In the genomic region with DNA sequence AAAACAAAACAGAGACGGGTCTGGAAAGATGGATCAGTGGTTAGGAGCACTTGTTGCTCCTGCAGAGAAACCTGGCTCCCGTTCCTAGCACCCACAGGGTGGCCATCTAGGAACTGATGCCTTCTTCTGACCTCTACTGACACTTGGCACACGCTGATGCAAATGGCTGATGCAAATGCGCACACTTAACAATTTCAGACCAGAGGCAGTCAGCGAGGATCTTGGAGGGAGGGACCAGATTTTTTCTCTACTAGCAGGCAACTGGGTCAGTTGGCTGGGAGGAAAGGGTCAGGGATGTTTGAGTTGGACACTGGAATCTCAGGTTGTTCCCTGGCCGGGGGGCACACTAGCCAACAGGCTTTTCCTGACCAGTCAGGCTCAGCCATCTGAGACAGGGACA, we compare ENCODE assay signal across 8 mouse cellular contexts. TPM values are rescaled to one million over a fixed set of nuclear protein-coding genes. Genes with fewer than 3 reads are reported as not detected.
DNase-seq lines count a peak whose midpoint lies in the region; ATAC-seq and TF ChIP-seq lines count a peak whose summit lies in the region.

A gene (plus strand): TSS at position 240 of the 400 bp plus-strand sequence.

- no peaks in the 10 kb centered on the region for H3K9me3 ChIP-seq in embryonic facial prominence, embryonic 13.5 days
- H3K9me3 ChIP-seq in heart, embryonic 13.5 days = no peaks in the 10 kb centered on the region
- no peaks in the 10 kb centered on the region for H3K9me3 ChIP-seq in neural tube, embryonic 15.5 days (replicated peaks)

- H3K4me2 ChIP-seq in embryonic facial prominence, embryonic 13.5 days = peak within 1 kb of the TSS; percentile 93
- H3K4me2 ChIP-seq in heart, embryonic 13.5 days = peak within 1 kb of the TSS; percentile 92
- peak within 1 kb of the TSS; percentile 92 for H3K4me2 ChIP-seq in neural tube, embryonic 15.5 days

- H3K36me3 ChIP-seq in testis, adult 2 months (ENCODE audit: control insufficient read depth, insufficient read depth, low read length) = no peaks in the 10 kb centered on the region
- peaks cover 7% of the 10 kb centered on the region for H3K36me3 ChIP-seq in embryonic facial prominence, embryonic 13.5 days
- peaks cover 5% of the 10 kb centered on the region for H3K36me3 ChIP-seq in heart, embryonic 13.5 days
- H3K36me3 ChIP-seq in neural tube, embryonic 15.5 days = no peaks in the 10 kb centered on the region

- H3K27ac ChIP-seq in testis, adult 2 months (ENCODE audit: control insufficient read depth, insufficient read depth, low read depth, low read length) = no peak within 1 kb of the TSS; the same call in 1 of the 2 replicates
- H3K27ac ChIP-seq in embryonic facial prominence, embryonic 13.5 days = peak within 1 kb of the TSS; percentile 89
- peak within 1 kb of the TSS; percentile 34 for H3K27ac ChIP-seq in heart, embryonic 13.5 days (replicated peaks)
- peak within 1 kb of the TSS; percentile 19; the same call in 1 of the 2 replicates for H3K27ac ChIP-seq in neural tube, embryonic 15.5 days (replicated peaks)

- no peak for ATAC-seq in embryonic facial prominence, embryonic 13.5 days (ENCODE audit: insufficient number of reproducible peaks, insufficient read depth, low FRiP score, low TSS enrichment, low read depth)
- no peak for ATAC-seq in heart, embryonic 13.5 days (ENCODE audit: extremely low read depth, insufficient number of reproducible peaks, low FRiP score, low TSS enrichment)
- ATAC-seq in neural tube, embryonic 15.5 days (ENCODE audit: low FRiP score) = no peak

- H3K9ac ChIP-seq in embryonic facial prominence, embryonic 13.5 days = peak within 1 kb of the TSS; percentile 91
- H3K9ac ChIP-seq in heart, embryonic 13.5 days = peak within 1 kb of the TSS; percentile 93
- H3K9ac ChIP-seq in neural tube, embryonic 15.5 days (replicated peaks) = peak within 1 kb of the TSS; percentile 64

- no peak for TF ChIP-seq CTCF in testis, adult 2 months (IDR thresholded peaks at IDR 0.05; ENCODE audit: control insufficient read depth, insufficient read depth, insufficient replicate concordance, low read depth, low read length)

- intact Hi-C loops in left cerebral cortex, postnatal 14 days (cut with DNase I) = no loop called here

- peak within 1 kb of the TSS; percentile 75 for H3K4me3 ChIP-seq in testis, adult 2 months (ENCODE audit: control insufficient read depth, low read depth, low read length)
- peak within 1 kb of the TSS; percentile 69 for H3K4me3 ChIP-seq in embryonic facial prominence, embryonic 13.5 days
- peak within 1 kb of the TSS; percentile 65 for H3K4me3 ChIP-seq in heart, embryonic 13.5 days
- H3K4me3 ChIP-seq in neural tube, embryonic 15.5 days (replicated peaks) = peak within 1 kb of the TSS; percentile 49

- DNase-seq in testis, postnatal 10 days (ENCODE audit: low spot score) = no peak
- DNase-seq in left cerebral cortex, postnatal 14 days (ENCODE audit: low spot score in 2 of 2) = no peak
- no peak for DNase-seq in thymus, postnatal 10 days (ENCODE audit: low spot score in 2 of 2)
- no peak for DNase-seq in thymus, postnatal 36 days

- no peak for TF ChIP-seq POLR2A in testis, adult 2 months (IDR thresholded peaks at IDR 0.05; ENCODE audit: control insufficient read depth, low read depth, low read length)

- H3K27me3 ChIP-seq in testis, adult 2 months (ENCODE audit: control insufficient read depth, insufficient read depth, low read length) = no peaks in the 10 kb centered on the region
- peaks cover 39% of the 10 kb centered on the region for H3K27me3 ChIP-seq in embryonic facial prominence, embryonic 13.5 days
- peaks cover 49% of the 10 kb centered on the region for H3K27me3 ChIP-seq in heart, embryonic 13.5 days (replicated peaks)
- H3K27me3 ChIP-seq in neural tube, embryonic 15.5 days (replicated peaks) = peaks cover 5% of the 10 kb centered on the region; the same call in 1 of the 2 replicates

- H3K4me1 ChIP-seq in testis, adult 2 months (ENCODE audit: control insufficient read depth, insufficient read depth, low read length) = peaks cover 29% of the 10 kb centered on the region
- peaks cover 50% of the 10 kb centered on the region for H3K4me1 ChIP-seq in embryonic facial prominence, embryonic 13.5 days
- H3K4me1 ChIP-seq in heart, embryonic 13.5 days = peaks cover 55% of the 10 kb centered on the region
- H3K4me1 ChIP-seq in neural tube, embryonic 15.5 days = peaks cover 61% of the 10 kb centered on the region

- 29% methylated on average over 6 of the region's 6 CpGs for WGBS in embryonic facial prominence, embryonic 13.5 days
- WGBS in heart, embryonic 13.5 days = 35% methylated on average over 6 of the region's 6 CpGs
- 28% methylated on average over 6 of the region's 6 CpGs for WGBS in neural tube, embryonic 15.5 days

RNA-seq across cellular contexts. Expression of the gene that starts here (rescaled TPM):
- 64.5 and 78.9 TPM in 2 replicates for polyA plus RNA-seq in testis, adult 2 months (2012; rRNA removed)
- 9.4 and 9.5 TPM in 2 replicates for polyA plus RNA-seq in embryonic facial prominence, embryonic 13.5 days (2015; fragmentation: Nextera tagmentation; extraction: Ambion mirVana)
- polyA plus RNA-seq in heart, embryonic 13.5 days (2015; fragmentation: Nextera tagmentation; extraction: Ambion mirVana) = 463 and 524 TPM in 2 replicates
- 100 to 1,000 TPM; 260 to 285 TPM for total RNA-seq in left cerebral cortex, postnatal 14 days (2021)
- polyA plus RNA-seq in neural tube, embryonic 15.5 days (2015; fragmentation: Nextera tagmentation; extraction: Ambion mirVana) = 166 and 190 TPM in 2 replicates
